Mouse (Mus musculus): Measurements from ENCODE around the gene Gm21797.
"Not testable (repeated sequence)": the region's sequence is repeated elsewhere in the genome, so short reads cannot be mapped to it uniquely, and the experiment has no call there.

- TF ChIP-seq NELFE (IDR thresholded peaks at IDR 0.05; ENCODE audit: low read depth, low read length); EP300 (IDR thresholded peaks at IDR 0.05; ENCODE audit: low read length); CTCF (conservative IDR thresholded peaks at IDR 0.05 in 1 of 2, IDR thresholded peaks at IDR 0.05 in 1 of 2; ENCODE audit: low read depth in 2 of 2, low read length in 2 of 2); POLR2A (IDR thresholded peaks at IDR 0.05; ENCODE audit: low read depth, low read length); RAD21 (IDR thresholded peaks at IDR 0.05; ENCODE audit: low read depth, low read length); MAFK (IDR thresholded peaks at IDR 0.05; ENCODE audit: insufficient replicate concordance, low read length); SMC3 (IDR thresholded peaks at IDR 0.05; ENCODE audit: low read depth, low read length); UBTF (IDR thresholded peaks at IDR 0.05; ENCODE audit: low read depth, low read length); HCFC1 (IDR thresholded peaks at IDR 0.05; ENCODE audit: low read depth, low read length); E2F4 (IDR thresholded peaks at IDR 0.05; ENCODE audit: insufficient replicate concordance, low read depth, low read length); CHD2 (IDR thresholded peaks at IDR 0.05; ENCODE audit: low read length); TCF12 (IDR thresholded peaks at IDR 0.05; ENCODE audit: low read depth, low read length): not testable (repeated sequence)
Measured at GRCm38 (mm10) chrY:40775665-40776064, at the start of gene Gm21797.

All from CH12.LX (cell line).